Mouse (Mus musculus) brain, embryonic 18.5 days (tissue): ENCODE data around the gene Hist1h2af.

ENCODE experiments used
- DNase-seq: peaks from one replicate; pipeline ENCODE4 v3.0.0-alpha.2; 2012; ENCODE audit warnings: low read depth, low spot score

Hist1h2af gene

DNA sequence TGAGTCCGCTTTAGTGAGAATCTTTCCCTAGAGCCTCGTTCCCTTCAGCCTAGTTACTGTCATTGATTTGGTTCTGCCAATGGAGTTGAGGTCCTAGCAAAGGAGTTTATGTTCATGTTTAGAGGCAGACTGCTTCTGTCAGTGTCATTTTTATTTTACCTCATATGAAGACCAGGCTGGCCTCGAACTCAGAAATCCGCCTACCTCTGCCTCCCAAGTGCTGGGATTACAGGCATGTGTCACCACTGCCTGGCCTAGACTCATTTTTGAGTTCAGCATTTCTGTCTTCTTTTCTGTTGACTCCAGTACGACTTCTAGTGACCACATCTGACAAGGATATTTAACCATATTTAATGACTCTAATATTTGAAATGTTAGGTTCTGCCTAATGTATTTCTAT, 18.4 kb upstream of the Hist1h2af start:
- no peak for DNase-seq

DNA sequence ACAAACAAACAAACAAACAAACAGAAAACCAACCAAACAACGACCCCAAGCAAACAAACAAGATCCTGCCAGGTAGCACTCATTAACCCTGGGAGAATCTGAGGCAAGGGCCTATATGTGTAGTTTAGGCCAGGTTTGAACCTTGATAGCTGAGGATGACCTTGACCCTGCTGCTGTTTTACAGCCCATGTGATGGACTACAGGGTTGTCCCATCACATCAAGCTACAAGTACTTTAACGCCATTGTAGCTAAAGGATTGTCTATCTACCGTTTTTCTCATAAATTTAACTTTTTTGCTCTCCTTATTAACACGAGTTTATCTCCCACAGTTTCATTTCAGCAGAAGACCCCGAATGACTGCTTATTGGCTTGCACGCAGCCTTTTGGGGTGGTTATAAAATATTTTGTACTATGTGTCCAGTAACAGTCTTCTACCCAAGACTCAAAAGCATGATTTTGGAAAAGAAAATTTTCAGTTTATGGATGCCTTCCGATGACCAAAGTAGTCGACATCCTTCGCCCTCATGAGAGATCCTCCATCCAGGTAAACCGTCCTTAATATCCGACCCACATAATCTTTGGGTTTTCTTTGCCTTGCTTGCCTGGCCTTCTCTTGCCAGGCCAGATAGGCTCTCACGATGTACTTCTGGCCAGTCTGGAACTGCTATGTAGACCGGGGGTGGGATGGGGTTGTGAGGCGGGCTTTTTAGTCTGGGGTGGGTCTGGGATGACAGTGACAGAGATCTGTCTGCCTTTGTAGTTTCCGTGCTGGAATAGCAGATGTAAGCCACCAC, 17.7 kb upstream of the Hist1h2af start:
- DNase-seq, result no peak

DNA sequence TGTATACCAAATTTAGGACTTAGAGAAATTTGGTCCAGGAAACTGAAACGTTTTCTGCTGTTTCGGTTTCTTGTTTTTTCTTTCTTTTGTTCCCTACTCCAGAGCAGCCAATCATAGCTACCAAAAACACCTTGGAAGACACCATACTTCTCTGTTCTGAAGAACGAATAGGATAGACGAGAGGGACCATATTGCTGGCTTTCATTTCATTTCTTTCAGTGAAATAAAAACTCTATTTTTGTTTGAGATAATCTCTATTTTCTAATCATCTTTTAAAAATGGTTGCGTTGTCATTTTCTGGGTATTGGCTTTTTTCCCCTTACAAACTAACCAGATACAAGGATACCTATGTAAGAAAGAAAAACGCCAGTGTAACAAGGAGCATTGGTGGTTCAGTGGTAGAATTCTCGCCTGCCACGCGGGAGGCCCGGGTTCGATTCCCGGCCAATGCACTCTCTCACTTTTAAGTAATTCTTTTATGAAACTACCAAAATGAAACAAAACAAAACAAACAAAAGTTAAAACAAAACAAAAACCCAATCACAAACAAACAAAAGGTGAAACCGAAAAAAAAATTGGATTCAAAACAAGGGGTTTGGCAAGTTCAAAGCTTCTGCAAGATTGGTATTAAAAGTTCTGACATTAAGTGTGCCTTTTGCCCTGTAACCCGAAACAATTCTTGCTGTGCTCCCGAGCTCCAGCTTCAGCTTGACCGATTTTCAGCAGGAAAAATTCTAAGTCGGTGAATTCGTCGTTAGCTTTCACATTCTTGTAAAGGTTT, 16.7 kb upstream of the Hist1h2af start:
- DNase-seq, result no peak

DNA sequence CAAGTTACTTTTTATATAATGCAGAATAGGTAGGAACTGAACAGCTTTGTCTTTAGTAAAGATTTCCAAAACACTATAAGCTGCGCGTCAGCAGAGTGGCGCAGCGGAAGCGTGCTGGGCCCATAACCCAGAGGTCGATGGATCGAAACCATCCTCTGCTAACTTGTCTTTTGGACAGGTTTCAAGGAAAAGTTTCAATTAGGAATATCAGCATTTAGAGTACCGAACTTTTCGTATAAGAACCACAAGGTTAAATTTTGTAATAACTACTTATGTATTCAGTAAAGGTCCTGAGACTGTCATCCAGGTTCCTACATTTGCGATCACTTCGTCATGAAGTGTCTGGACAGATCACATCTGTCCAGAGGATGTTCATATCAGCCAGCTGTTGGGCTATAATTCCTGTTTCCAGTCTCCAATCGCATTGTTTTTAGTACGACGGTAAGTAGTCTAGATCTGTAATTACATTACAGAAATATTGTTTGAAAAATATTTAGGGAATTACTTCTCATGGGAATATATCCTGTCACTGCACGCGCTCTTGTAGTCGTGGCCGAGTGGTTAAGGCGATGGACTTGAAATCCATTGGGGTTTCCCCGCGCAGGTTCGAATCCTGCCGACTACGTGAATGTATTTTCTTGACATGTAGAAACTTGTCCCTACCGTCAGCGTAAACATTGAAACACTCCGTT, 16.0 kb upstream of the Hist1h2af start:
- DNase-seq, result no peak

DNA sequence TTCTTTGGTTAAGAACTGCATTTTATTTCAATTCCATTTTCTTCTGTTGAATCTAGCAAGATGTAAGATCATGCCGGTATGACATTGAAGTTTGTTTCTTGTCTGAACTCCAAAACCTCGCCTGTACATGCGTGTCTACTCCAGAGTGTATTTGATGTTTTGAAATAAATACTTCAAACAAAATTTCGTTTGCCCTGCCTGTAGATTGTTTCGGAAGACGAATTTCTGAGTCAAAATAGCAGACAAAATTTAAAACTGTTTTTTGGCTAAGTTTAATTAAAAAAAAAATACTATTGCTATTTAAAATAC, 15.5 kb upstream of the Hist1h2af start:
- no peak for DNase-seq

DNA sequence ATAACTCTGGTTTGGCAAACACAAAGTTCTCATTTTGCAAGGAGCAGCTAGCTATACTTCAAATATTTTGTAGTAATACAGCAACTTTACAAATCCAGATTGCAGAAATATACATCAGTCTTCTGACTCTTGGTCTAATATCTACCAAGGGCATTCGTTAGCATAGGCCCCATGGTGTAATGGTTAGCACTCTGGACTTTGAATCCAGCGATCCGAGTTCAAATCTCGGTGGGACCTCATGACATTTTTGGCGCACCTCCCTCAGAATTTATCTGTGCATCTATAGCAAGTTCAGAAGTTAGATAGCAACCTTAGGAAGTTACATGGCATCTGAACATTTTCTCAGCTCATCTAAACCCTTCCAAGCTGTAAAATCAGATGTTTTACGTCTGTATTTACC, 14.8 kb upstream of the Hist1h2af start:
- no peak for DNase-seq

DNA sequence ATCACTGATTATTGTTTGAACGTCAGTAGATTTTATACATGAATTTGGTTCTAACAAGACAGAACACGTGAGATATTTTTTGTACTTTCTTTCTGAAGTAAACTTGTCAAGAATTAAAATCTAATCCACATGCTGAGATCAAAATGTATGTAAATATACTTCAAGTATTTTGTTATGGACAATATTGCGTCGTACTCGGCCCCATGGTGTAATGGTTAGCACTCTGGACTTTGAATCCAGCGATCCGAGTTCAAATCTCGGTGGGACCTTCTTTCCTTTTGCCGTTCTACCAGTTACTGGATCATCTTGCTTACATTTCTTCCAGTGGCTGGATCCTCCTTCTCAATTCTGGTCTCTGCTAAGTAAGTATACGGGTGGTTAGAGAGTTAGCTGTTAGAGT, 14.3 kb upstream of the Hist1h2af start:
- DNase-seq, result no peak

DNA sequence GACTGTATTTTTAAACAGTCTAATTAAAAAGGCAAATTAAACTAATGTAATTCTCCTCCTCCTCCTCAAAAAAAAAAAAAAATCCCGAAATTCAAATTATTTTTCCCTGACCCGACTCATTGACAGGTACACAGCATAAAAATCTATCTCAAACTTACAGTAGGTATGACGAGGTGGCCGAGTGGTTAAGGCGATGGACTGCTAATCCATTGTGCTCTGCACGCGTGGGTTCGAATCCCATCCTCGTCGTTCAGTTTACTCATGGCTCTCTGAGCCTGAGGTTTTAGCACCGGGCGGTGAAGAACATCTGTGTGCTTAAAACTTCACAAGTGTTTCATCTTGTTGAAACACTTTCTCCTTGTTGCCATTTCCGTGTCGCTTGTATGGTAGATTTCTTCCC, 12.0 kb upstream of the Hist1h2af start:
- no peak for DNase-seq

DNA sequence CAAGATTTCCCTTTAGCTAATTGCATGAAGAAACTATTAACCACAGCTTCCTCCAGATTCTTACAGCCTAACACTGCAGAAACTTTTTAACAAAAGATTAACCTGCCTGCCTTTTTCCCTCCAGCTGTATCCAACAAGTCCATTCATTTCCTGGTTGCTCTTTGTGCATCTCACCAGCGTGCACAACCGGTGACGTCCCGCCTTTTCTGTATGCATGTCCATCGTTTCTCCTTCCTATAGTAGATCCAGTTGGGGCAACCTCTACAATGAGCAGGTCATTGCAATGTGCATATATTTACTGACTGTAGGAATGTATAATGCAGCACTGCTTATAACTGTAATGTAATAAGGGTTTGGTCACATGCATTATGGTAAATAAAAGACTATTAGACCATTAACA, 9.7 kb upstream of the Hist1h2af start:
- no peak for DNase-seq

DNA sequence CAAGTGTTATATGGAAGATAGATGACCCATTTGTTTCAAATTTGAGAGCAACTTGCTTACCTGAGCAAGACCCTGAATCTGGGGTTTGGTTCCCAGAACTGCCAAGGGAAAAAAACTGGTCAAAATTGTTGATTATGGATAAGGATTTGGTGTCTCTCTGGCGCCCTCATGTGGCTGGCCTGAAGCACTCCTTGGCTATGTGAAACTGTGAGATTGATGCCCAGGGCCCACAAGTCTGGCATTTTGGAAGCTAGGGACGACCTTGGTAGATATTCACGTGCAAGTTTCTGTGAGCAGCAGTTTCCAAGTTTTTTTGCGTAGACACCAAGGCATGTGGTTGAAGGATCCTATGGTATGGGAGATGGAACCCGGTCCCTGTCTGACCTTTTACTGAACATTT, 9.1 kb upstream of the Hist1h2af start:
- no peak for DNase-seq

DNA sequence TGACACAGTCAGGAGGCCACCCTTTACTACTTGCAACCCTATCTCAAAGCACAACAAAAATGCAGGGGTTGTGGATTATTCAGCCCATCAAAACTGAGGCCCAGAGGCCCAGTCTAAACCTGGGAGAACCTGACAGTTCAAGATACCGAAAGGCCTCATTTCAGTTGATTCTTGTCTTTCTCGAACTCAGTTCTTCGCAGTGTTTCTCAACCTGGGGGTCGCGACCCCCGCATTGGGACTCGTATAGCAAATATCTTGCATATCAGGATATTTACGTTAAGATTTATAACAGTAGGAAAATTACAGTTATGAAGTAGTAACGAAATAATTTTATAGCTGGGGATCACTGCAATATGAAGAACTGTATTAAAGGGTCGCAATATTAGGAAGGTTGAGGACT, 7.8 kb upstream of the Hist1h2af start:
- DNase-seq, result no peak

DNA sequence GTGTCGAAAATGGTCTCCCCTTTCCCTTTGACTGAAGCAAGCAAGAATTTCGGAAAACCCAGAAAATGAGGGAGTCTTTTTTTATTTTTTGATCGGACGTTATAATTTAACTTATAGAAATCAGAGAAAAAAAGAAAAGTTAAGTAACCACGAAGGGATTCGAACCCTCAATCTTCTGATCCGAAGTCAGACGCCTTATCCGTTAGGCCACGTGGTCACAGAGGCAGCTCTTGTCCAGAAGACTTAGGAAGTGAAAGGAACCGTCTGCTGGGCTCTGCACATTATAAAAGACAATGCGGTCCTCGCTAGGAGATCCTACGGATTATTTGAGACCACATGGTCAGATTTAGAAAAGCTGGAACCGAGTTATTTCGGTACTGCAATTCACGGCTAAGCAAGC, 7.4 kb upstream of the Hist1h2af start:
- DNase-seq, result no peak

DNA sequence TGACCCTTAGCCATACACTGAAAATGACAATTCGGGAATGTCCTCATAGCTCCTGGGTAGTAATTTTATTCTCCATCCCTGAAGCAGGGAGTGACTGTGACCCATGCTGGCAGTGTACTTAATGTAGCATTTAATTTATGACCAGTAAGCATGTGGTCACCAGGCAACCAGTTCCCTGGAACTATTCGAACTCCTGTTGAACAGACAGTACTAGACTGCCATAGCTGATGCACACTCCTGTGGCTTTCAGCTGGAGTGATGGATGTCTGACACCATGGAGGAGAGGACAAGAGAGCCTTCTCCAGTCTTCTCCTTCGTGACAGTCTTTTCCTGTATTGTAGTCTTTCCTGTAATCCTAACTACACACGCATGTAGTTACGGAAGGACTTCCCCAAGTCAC, 4.7 kb upstream of the Hist1h2af start:
- no peak for DNase-seq

DNA sequence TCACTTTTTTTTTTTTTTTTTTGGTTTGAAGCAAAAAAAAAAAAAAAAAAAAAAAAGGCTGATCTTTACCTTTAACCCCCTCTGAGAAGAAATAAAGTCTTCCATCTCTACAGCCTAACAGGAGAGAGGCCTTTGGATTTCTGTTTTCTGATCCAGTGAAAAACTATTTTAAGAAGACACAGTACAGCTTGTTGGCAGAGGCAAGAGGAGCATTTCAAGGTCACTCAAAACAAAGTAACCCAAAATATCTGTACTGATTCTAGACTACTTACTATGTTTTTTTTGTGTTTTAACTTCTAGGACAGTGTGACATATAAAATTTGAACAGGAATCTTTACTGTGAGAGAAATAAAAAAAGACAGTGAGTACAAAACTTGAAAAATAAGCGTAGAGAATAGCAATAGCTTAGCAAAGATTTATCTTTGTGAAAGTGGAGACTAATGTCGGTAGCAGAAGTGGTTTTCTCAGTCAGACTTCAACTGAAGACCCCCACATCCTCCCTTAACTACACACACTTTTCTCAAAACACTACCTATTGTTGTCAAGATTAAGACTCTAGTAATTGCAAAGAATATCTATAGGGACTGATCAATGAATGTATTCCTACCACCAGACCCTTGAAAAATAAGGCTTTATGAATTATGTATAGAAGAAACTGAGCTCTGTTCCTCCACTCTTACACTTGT, 4.1 kb upstream of the Hist1h2af start:
- no peak for DNase-seq

DNA sequence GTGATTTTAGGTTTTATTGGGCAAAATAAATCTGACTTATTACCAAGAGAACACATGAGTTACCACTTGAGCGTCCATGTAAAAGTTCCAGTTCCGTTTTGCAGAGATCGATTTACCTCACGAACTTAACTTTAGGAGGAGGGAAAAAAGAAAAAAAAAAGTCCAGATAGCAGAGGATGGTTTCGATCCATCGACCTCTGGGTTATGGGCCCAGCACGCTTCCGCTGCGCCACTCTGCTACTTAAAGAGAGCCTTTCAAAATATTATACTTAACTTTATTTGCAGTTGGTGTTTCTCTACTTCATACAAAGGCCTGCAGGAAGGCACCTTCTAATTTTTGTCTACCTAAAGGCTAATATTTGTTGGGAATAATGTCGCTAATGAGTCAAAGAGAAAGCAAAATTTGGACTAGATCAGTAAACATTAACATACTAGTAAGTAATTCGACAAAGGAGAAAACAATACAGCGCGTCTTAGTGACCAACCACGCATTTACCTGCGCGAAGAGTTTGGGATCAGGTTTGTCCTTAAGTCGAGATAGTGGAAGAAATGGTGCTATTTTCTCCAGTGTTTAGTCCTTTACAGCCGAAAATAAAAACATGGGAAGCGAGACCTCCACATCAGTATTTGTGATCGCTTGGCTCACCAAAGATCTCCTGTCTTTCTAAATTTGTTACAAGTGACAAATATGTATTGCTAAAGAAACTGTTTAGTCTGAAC, 3.4 kb upstream of the Hist1h2af start:
- no peak for DNase-seq

DNA sequence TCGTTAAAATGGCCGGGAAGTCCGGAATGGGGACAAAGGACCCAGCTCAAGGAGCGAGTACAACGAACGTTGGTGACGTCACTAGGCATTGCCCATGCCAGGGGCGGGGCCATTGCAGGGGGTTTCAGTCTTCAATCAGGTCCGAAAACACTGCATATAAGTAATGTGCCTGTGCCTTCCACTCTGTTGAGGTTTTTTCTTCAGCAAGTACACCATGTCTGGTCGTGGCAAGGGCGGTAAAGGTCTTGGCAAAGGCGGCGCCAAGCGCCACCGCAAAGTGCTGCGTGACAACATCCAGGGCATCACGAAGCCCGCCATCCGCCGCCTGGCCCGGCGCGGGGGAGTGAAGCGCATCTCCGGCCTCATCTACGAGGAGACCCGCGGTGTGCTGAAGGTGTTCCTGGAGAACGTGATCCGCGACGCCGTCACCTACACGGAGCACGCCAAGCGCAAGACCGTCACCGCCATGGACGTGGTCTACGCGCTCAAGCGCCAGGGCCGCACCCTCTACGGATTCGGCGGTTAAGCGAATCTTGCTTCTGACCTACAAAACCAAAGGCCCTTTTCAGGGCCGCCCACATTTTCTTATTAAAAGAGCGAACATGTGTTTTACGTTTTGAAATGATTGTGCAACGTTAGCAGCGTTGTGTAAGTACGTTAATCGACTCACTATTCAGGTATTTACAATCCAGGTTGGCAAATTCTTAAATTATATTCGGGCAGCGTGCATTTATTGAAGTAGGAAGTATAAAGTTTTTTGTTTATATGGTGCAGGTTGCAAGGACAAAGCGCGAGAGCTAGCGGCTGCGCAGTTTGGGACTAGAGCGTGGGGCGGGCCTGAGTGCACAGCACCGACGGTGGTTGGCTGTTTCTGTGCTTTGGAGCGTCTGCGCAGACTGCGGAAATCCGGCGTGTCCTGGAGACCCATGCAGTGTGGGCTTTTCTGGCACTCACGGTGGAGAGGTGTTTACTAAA, 2.5 kb upstream of the Hist1h2af start, which contains the start of gene Hist1h4h:
Hist1h4h (plus strand) TSS at position 150 of the 975 bp plus-strand sequence.
- DNase-seq, result peak; percentile 95

DNA sequence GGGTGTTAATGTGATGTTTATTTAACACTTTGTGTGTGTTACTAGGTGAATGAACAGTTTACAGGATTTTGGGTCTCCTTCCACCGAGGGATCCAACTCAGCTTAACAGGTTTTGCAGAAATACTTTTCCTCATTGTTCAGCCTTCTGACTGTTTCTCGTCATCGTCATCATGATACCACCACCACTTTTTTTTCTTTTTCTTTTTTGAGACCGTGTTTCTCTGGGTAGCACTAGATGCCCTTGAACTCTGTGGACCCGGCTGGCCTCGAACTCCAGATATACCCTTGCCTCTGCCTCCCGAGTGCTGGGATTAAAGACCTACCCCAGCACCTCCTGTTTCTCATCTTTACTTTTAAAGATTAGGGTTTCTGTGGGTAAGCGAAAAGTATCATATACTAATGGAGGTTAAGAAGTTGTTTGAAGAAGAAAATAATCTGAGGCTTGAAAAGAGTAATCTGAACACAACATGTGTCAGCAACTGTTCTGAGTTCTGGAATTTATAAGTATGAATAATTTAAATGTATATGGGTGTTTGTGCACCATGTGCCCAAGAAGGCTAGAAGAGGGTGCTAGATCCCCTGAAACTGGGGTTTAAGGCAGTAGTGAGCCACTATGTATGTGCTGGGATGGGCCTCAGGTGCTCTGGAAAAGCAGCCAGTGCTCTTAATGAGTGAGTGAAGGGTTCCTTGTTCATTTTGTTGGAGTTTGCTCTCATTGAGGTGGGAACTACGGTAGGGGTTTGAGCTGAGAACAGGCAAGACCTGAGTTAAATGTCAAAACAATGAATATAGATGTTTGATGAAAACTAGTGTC, 1.2 kb upstream of the Hist1h2af start:
- DNase-seq, result no peak

DNA sequence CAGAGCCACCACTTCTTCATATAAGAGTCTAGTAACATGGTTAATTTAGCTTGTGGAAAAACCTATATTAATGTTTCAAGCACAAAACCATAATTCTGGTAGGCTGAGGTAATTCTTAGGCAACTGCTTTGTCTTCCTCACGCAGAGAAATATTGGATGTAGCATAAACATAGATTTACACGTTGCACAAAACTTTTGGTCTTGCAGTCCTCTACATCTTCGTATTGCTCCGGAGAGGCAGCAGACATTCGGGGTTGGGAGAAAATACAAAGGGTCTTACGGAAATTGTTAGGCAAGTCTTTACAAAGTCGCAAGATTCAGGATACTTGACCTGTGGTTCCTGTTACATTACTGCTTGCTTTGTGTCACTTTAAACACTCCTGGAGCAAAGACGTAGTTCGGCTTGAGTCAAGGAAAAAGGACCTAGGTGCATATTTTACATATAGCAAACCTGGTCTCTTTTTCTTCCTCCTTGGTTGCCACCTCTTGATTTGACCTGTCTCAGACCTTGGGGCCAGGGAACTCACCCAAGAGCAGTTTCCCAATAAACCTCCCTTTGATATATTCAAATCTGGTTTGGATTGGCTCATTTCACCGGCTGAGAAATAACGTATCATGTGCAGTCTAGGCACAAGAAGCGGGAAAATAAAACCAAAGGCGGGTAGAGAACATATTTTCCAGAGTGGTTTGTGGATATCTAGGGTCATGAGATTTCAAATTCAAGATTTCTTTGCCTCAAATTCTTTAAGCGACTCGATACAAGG, 844 bp downstream of the Hist1h2af start:
- DNase-seq, result no peak
